Mouse (Mus musculus): ENCODE data around the gene Cul3. TPM values are rescaled to one million over a fixed set of nuclear protein-coding genes. Genes with fewer than 3 reads are reported as not detected.

Gene Cul3
- polyA plus RNA-seq, 1 experiment from 2014 or later, result 151 TPM

DNA sequence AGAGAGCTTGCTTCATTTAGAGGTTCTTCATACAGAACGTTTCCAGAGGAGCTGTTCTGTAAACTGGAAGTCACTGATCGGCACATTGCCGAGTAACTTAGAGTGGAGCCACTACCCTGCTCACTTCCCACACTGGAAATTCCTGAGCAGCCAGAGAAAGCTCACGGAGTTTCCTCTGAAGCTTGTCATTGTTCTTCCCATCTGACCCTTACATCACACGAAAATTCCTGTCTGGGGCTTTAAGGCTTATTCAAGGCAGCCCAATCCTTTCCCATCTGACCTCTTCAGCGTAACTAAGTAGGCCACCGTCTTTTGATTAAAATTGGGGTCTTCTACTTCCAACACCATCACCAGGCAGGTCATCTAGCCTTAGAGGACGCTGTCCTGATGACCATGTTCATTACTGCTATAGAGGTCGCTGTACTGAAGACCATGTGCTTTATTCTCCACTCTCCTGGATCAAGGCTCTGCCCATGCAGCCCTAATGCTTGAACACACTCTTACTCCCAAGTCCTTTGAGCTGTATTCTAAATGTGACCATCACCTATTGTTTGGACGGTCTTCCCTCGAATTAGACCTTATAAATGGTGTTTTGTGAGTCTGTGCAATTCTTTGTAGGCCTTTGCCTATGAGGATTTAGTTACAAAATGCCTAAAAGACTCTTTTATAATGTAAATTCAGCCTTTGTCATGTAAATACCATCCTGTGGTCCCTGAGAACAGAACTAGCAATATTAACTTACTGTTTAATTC is 103.2 kb downstream of the Cul3 start:
- in situ Hi-C loops (cut with MboI; ENCODE audit: low pct_unique_long_range_greater_than_20kb), result no loop called here
- no peak for DNase-seq (ENCODE audit: low read depth, low spot score)
- ATAC-seq, result no peak
- TF ChIP-seq CTCF (IDR thresholded peaks at IDR 0.05), result no peak
- ChIA-PET CTCF (no interaction called here), POLR2A (no interaction called here)
- H3K27me3 ChIP-seq, result peaks cover 16% of the 10 kb centered on the region

DNA sequence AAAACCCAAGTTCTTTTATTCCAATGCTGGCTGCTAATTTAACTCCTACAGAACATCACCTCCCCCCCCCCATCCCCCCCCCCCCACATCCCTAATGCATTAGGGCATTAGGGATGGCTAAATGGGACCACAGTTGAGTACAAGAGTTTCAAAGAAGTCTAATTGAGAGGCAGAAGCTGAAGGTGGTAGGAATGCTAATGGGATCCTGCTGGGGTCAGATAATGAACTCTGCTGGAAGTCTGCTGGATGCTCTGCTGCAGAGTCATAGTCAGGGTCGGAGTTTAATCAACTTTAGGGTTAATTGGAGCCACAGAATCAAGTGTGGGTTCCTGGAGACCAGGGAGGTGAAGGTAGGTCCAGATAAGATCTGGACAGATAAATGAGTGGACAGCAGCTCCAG is 104.2 kb downstream of the Cul3 start:
- peaks cover 16% of the 10 kb centered on the region for H3K27me3 ChIP-seq
- no peak for TF ChIP-seq CTCF (IDR thresholded peaks at IDR 0.05)
- CTCF ChIA-PET, result interaction anchor here (1.1 kb wide), 1 partner anchor 28 kb away, joined by 3 read pairs; no protein-coding TSS in a partner anchor
- no peak for DNase-seq (ENCODE audit: low read depth, low spot score)
- POLR2A ChIA-PET, result no interaction called here
- in situ Hi-C loops (cut with MboI; ENCODE audit: low pct_unique_long_range_greater_than_20kb), result no loop called here
- no peak for ATAC-seq

DNA sequence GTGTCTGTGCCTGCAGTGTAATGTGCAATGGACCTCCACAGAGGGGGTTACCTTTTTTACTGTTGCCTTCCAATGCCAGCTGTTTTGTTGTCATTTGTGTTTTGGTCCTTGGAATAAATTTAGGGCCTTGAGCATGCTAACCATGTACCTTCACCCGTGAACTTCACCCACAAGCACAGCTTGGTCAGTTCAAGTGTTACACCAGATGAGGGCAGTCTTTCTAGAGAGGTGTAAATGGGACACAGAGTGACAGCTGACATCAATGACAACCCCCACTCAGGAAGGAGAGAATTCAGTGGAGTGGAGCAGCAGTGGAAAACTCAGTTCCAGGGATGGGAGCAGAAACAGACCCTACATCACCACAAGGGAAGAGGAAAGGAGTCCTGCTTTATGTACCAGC is 109.7 kb downstream of the Cul3 start:
- ATAC-seq (no peak), DNase-seq (ENCODE audit: low read depth, low spot score) (no peak)
- H3K27me3 ChIP-seq, result peaks cover 24% of the 10 kb centered on the region
- ChIA-PET CTCF (no interaction called here), POLR2A (no interaction called here)
- peak; percentile 28 for TF ChIP-seq CTCF (IDR thresholded peaks at IDR 0.05)
- in situ Hi-C loops (cut with MboI; ENCODE audit: low pct_unique_long_range_greater_than_20kb), result no loop called here

GRCm38 (mm10) chr1:80224839-80225412 is 115.4 kb downstream of the Cul3 start:
- ChIA-PET POLR2A (no interaction called here), CTCF (no interaction called here)
- in situ Hi-C loops (cut with MboI; ENCODE audit: low pct_unique_long_range_greater_than_20kb), result no loop called here
- no peak for DNase-seq (ENCODE audit: low read depth, low spot score)
- H3K27me3 ChIP-seq, result peaks cover 8% of the 10 kb centered on the region
- no peak for TF ChIP-seq CTCF (IDR thresholded peaks at IDR 0.05)
- no peak for ATAC-seq

- in situ Hi-C loops (cut with MboI; ENCODE audit: low pct_unique_long_range_greater_than_20kb), result no loop called here
- ATAC-seq (no peak), DNase-seq (ENCODE audit: low read depth, low spot score) (no peak)
- no peaks in the 10 kb centered on the region for H3K27me3 ChIP-seq
- TF ChIP-seq CTCF (IDR thresholded peaks at IDR 0.05), result no peak
- POLR2A ChIA-PET, result no interaction called here
- CTCF ChIA-PET, result interaction anchor here (1.4 kb wide), 1 partner anchor 12 kb away, joined by 6 read pairs; no protein-coding TSS in a partner anchor
Observed at GRCm38 (mm10) chr1:80221151-80221550, 119.1 kb downstream of the Cul3 start.

DNA sequence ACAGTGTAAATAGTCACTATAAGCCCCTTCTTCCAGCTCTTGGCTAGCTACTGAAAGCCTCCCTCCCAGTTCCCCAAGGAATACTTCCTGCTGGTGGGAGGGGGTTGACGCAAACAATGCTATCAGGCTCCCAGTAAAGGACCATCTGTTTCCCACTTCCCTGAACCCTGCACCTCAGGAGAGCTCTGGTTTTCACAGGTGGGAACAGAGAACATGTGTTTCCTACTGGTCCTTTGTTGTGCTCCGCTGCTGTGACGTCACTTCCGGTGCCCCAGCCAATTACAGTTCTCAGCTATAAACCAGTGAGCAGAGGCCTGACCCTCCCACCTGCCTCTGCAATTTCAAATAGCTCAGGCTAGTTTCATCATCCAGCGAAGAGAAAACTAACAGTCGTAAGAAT is 122.0 kb downstream of the Cul3 start, which contains the start of gene Fam124b:
Gene Fam124b (minus strand): TSS at position 206 of the 400 bp plus-strand sequence.
- H3K27me3 ChIP-seq, result peaks cover 8% of the 10 kb centered on the region
- DNase-seq (ENCODE audit: low read depth, low spot score), result no peak
- ChIA-PET POLR2A (no interaction called here), CTCF (interaction anchor here (1.7 to 1.8 kb wide), 2 partner anchors 9 to 15 kb away, joined by 4 to 6 read pairs; no protein-coding TSS in a partner anchor)
- no peak for TF ChIP-seq CTCF (IDR thresholded peaks at IDR 0.05)
- in situ Hi-C loops (cut with MboI; ENCODE audit: low pct_unique_long_range_greater_than_20kb), result no loop called here
- ATAC-seq, result no peak

Other genes with a start within 250 kb of the Cul3 start
- not detected for gene Fam124b, start 122.0 kb downstream of the Cul3 start, polyA plus RNA-seq (2021)
- gene Gm45261, start 121.0 kb upstream of the Cul3 start, polyA plus RNA-seq (2021), result not detected